Mouse (Mus musculus) megakaryocyte, embryonic 14.5 days (primary cell): ENCODE measurements at regions not wholly inside any gene's neighbourhood (a gene's known extent, or its start where the extent isn't known, plus 50 kb on each side); places are given as distances from the start of the nearest gene placed in this dataset.

Source experiments
- FLI1 ChIP-seq: IDR thresholded peaks from 2 replicates; pipeline ENCODE4 v1.6.1; 2012; ENCODE audit warnings: low read length, inconsistent platforms, mixed read lengths
- GATA1 ChIP-seq: IDR thresholded peaks from 3 replicates; pipeline ENCODE4 v1.6.1; 2012; ENCODE audit warnings: mixed read lengths, low read length, inconsistent platforms, borderline replicate concordance

DNA sequence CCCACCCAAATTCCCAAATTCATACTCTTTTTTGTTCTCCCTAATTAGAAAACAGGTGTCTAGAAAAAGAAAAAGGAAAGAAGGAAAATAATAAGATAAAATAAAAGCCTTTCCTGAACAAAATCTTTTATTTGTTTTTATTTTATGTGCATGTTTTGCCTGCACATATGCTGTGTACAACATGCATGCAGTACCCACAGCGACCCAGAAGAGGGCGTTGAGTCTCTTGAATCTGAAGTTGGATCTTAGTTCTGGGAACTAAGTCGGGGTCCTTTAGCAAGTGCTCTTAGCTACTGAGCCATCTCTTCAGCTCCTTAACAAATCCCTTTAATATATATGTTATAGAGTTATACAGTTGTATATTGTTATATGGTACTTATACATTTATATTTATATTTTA lies 206.0 kb upstream of the Clint1 start:
- no peak for TF ChIP-seq GATA1
- no peak for TF ChIP-seq FLI1
